Mouse (Mus musculus) skeletal muscle tissue, adult 2 months (tissue): ENCODE measurements at regions not wholly inside any gene's neighbourhood (a gene's known extent, or its start where the extent isn't known, plus 50 kb on each side); places are given as distances from the start of the nearest gene placed in this dataset.

Experiments
- DNase-seq: peaks from one replicate; pipeline ENCODE4 v3.0.0-alpha.2; 2012; ENCODE audit warnings: low read depth, low spot score

DNA sequence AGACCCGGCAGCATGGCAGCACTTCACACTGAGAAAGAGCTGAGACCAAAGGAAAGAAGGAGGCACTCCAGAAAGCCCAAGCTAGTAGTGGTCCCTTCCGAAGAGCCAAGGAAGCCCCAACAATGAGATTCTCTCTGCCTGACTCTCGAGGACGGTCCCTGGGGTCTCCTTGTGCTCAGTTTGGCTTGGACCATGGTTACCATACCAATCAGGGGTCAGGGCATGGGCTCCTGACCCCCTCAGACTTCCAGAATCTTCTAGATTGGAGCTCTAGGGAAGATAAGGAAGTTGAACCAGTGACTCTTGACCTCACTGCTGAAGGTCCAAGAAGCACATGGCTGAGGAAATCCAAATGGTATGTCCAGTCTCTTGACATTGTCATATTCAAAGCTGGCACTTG, 53.0 kb upstream of the Cplx2 start:
- DNase-seq = no peak

DNA sequence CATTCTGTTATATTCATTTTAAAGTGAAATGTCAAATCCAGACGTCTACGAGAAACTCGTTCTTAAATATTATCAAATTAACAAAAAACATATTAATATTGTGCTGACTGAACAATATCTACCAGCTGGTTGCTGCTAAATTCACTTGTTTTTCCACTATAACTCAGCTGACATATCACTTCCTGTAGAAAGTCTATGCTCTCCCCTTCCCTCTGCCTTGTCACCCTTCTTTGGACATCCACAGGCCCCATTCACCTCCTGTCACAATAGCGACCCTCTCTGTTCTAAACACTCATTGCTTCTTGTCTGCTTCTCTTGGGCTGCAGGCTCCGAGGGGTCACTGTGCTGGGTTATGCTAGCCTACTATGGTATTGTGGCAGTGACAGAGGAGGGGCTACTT, 52.5 kb upstream of the Cplx2 start:
- no peak for DNase-seq

DNA sequence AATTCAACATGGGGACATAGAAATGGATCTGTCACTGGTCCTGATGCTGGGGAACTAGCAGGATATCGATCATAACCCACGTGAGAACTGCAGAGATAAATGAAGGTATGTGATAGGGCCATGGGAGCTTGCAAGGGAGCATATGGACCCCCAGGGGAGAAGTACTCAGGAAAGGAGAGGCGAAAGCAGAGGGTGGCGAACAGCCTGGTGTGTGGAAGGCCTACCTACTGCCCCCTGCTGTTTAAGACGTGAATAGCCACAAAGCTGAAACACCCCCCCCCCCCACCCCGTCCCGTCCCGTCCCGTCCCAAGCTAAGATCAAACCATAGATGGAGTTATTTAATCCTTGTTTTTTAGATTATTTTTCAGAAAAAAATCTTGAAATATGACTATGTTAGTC, 50.9 kb upstream of the Cplx2 start:
- DNase-seq = no peak

DNA sequence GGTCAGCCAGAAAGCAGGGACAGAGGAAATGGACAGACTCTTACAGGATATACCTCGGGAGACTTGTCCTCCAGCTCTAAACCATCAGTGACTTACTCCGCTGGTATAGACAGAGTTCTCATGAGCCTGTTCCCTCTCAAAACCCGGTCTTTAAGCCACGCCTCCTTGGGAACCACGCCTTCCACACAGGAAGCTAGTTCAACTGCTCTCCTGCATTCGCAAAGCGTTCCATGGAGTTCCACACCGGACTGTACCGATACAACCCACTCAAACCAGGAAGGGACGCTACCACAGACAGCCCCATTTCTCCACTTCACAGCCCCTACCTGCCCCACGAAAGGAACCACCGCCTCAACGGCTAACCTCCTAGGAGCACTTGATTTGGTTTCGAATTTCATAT, 50.1 kb upstream of the Cplx2 start:
- DNase-seq = no peak
